Mouse (Mus musculus) liver, embryonic 11.5 days (tissue): ENCODE results near the gene Lad1. TPM values are rescaled to one million over a fixed set of nuclear protein-coding genes. Genes with fewer than 3 reads are reported as not detected.

ENCODE experiments used
- ATAC-seq: fragments of 200-750 bp; cut with Nextera tagmentation; replicated peaks from 2 replicates; pipeline ENCODE4 v1.8.0; 2017; ENCODE audit warnings: moderate number of reproducible peaks, mild to moderate bottlenecking, moderate TSS enrichment, moderate library complexity; ENCODE audit not compliant: low FRiP score
- DNase-seq: peaks from one replicate; pipeline ENCODE4 v3.0.0-alpha.2; 2017; ENCODE audit warnings: low spot score
- H3K27ac ChIP-seq: fragments of 300-500 bp; sonication (generic); 2 replicates; pipeline ENCODE4 v1.5.1; 2014; ENCODE audit warnings: mild to moderate bottlenecking, low read depth, low read length, control low read depth
- H3K27me3 ChIP-seq: fragments of 300-500 bp; sonication (generic); replicated peaks from 2 replicates; pipeline ENCODE4 v1.6.1; 2014; ENCODE audit warnings: low read length, mixed read lengths; ENCODE audit not compliant: control insufficient read depth, insufficient read depth
- H3K36me3 ChIP-seq: fragments of 300-500 bp; sonication (generic); 2 replicates; pipeline ENCODE4 v1.6.1; 2014; ENCODE audit warnings: mild to moderate bottlenecking, low read length, moderate library complexity, mixed read lengths; ENCODE audit not compliant: control insufficient read depth, insufficient read depth
- H3K4me1 ChIP-seq: fragments of 300-500 bp; sonication (generic); replicated peaks from 2 replicates; pipeline ENCODE4 v1.6.1; 2014; ENCODE audit warnings: low read length, mixed read lengths; ENCODE audit not compliant: control insufficient read depth, insufficient read depth
- H3K4me2 ChIP-seq: fragments of 300-500 bp; sonication (generic); 2 replicates; pipeline ENCODE4 v1.6.1; 2014; ENCODE audit warnings: mild to moderate bottlenecking, control low read depth, moderate library complexity
- H3K4me3 ChIP-seq: fragments of 300-500 bp; sonication (generic); 2 replicates; pipeline ENCODE4 v1.5.1; 2014; ENCODE audit warnings: low read depth, low read length, control low read depth
- H3K9ac ChIP-seq: fragments of 300-500 bp; sonication (generic); 2 replicates; pipeline ENCODE4 v1.6.1; 2014; ENCODE audit warnings: low read depth, low read length, control low read depth
- H3K9me3 ChIP-seq: fragments of 300-500 bp; sonication (generic); 2 replicates; pipeline ENCODE4 v1.6.1; 2016; ENCODE audit warnings: low read length, inconsistent platforms, mixed read lengths; ENCODE audit not compliant: control insufficient read depth
- WGBS: fragments of 180-500 bp; shearing (Covaris S2); extraction: QIAGEN DNeasy Blood & Tissue Kit; methylation state at CpG from one replicate; pipeline ENCODE4 v1.1.7; 2014; 5-methylcytosine and 5-hydroxymethylcytosine counted together
- polyA plus RNA-seq: library from polyadenylated mRNA; unstranded; fragments of >200 nt; fragmentation: Nextera tagmentation; extraction: Ambion mirVana; gene quantifications from 2 replicates; pipeline ENCODE4 v1.2.1, GENCODE M21; 2014

Lad1 gene
- polyA plus RNA-seq, 1 experiment from 2014 or later = 1.7 TPM

GRCm38 (mm10) chr1:135812618-135813017 lies 5.8 kb upstream of the Lad1 start:
- peaks cover 2% of the 10 kb centered on the region; the same call in 1 of the 2 replicates for H3K4me1 ChIP-seq
- H3K27ac ChIP-seq = no peak overlapping the region
- no peaks in the 10 kb centered on the region for H3K36me3 ChIP-seq
- H3K9me3 ChIP-seq = no peaks in the 10 kb centered on the region
- H3K9ac ChIP-seq = no peak overlapping the region
- DNase-seq (no peak), ATAC-seq (no peak)
- 54% methylated on average over 2 of the region's 2 CpGs for WGBS
- no peak overlapping the region for H3K4me2 ChIP-seq
- no peak overlapping the region for H3K4me3 ChIP-seq
- peaks cover 16% of the 10 kb centered on the region for H3K27me3 ChIP-seq

GRCm38 (mm10) chr1:135813071-135813470 lies 5.3 kb upstream of the Lad1 start:
- Histone ChIP-seq H3K4me1 (peaks cover 2% of the 10 kb centered on the region; the same call in 1 of the 2 replicates), H3K27ac (no peak overlapping the region), H3K9me3 (no peaks in the 10 kb centered on the region), H3K9ac (no peak overlapping the region), H3K4me3 (no peak overlapping the region), H3K4me2 (no peak overlapping the region), H3K36me3 (no peaks in the 10 kb centered on the region), H3K27me3 (peaks cover 20% of the 10 kb centered on the region)
- 59% methylated on average over 4 of the region's 4 CpGs for WGBS
- DNase-seq (no peak), ATAC-seq (no peak)

- WGBS = 76% methylated on average over 5 of the region's 5 CpGs
- no peak for DNase-seq
- peaks cover 7% of the 10 kb centered on the region for H3K4me1 ChIP-seq
Measured at GRCm38 (mm10) chr1:135813687-135814395, 4.6 kb upstream of the Lad1 start.

GRCm38 (mm10) chr1:135814531-135814930 lies 3.9 kb upstream of the Lad1 start:
- WGBS = 71% methylated on average over 5 of the region's 5 CpGs
- DNase-seq (no peak), ATAC-seq (no peak)
- no peaks in the 10 kb centered on the region for H3K9me3 ChIP-seq
- H3K4me3 ChIP-seq = no peak overlapping the region
- H3K27me3 ChIP-seq = peaks cover 35% of the 10 kb centered on the region
- no peaks in the 10 kb centered on the region for H3K36me3 ChIP-seq
- H3K4me1 ChIP-seq = peaks cover 7% of the 10 kb centered on the region
- no peak overlapping the region for H3K27ac ChIP-seq
- no peak overlapping the region for H3K9ac ChIP-seq
- no peak overlapping the region for H3K4me2 ChIP-seq

More at GRCm38 (mm10) chr1:135813687-135814395, 4.6 kb upstream of the Lad1 start:
- Histone ChIP-seq H3K9ac (no peak overlapping the region), H3K27me3 (peaks cover 28% of the 10 kb centered on the region), H3K36me3 (no peaks in the 10 kb centered on the region), H3K4me2 (no peak overlapping the region), H3K27ac (no peak overlapping the region), H3K9me3 (no peaks in the 10 kb centered on the region), H3K4me3 (no peak overlapping the region)
- no peak for ATAC-seq

- WGBS = 34% methylated on average over 4 of the region's 4 CpGs
- DNase-seq (no peak), ATAC-seq (no peak)
- H3K9ac ChIP-seq = no peak overlapping the region
- no peak overlapping the region for H3K4me2 ChIP-seq
- no peaks in the 10 kb centered on the region for H3K36me3 ChIP-seq
- no peak overlapping the region for H3K27ac ChIP-seq
- H3K9me3 ChIP-seq = no peaks in the 10 kb centered on the region
- H3K4me1 ChIP-seq = peaks cover 8% of the 10 kb centered on the region
- H3K4me3 ChIP-seq = no peak overlapping the region
- peaks cover 62% of the 10 kb centered on the region for H3K27me3 ChIP-seq
Measured at GRCm38 (mm10) chr1:135817595-135817994, 803 bp upstream of the Lad1 start.

- DNase-seq (no peak), ATAC-seq (no peak)
- H3K9ac ChIP-seq = no peak overlapping the region
- H3K4me3 ChIP-seq = no peak overlapping the region
- H3K27ac ChIP-seq = no peak overlapping the region
- no peak overlapping the region for H3K4me2 ChIP-seq
- 74% methylated on average over 10 of the region's 10 CpGs for WGBS
- no peaks in the 10 kb centered on the region for H3K9me3 ChIP-seq
- no peaks in the 10 kb centered on the region for H3K36me3 ChIP-seq
- peaks cover 62% of the 10 kb centered on the region for H3K27me3 ChIP-seq
- H3K4me1 ChIP-seq = peaks cover 8% of the 10 kb centered on the region; the same call in 1 of the 2 replicates
Measured at GRCm38 (mm10) chr1:135820071-135820470, 1.7 kb downstream of the Lad1 start.

- ATAC-seq = no peak
- DNase-seq = no peak
- peaks cover 62% of the 10 kb centered on the region for H3K27me3 ChIP-seq
- H3K4me3 ChIP-seq = no peak overlapping the region
- H3K27ac ChIP-seq = no peak overlapping the region
- H3K4me2 ChIP-seq = no peak overlapping the region
- no peaks in the 10 kb centered on the region for H3K36me3 ChIP-seq
- WGBS = 71% methylated on average over 16 of the region's 16 CpGs
- H3K4me1 ChIP-seq = peaks cover 8% of the 10 kb centered on the region; the same call in 1 of the 2 replicates
- H3K9ac ChIP-seq = no peak overlapping the region
- H3K9me3 ChIP-seq = no peaks in the 10 kb centered on the region
Measured at GRCm38 (mm10) chr1:135820736-135821364, 2.5 kb downstream of the Lad1 start.

- Histone ChIP-seq H3K27ac (no peak overlapping the region), H3K9ac (no peak overlapping the region), H3K27me3 (peaks cover 54% of the 10 kb centered on the region), H3K4me1 (peaks cover 8% of the 10 kb centered on the region; the same call in 1 of the 2 replicates), H3K36me3 (no peaks in the 10 kb centered on the region), H3K9me3 (no peaks in the 10 kb centered on the region), H3K4me2 (no peak overlapping the region), H3K4me3 (no peak overlapping the region)
- DNase-seq (no peak), ATAC-seq (no peak)
- WGBS = 81% methylated on average over 7 of the region's 7 CpGs
Measured at GRCm38 (mm10) chr1:135821780-135822179, 3.4 kb downstream of the Lad1 start.
